10 mouse cellular contexts compared by ENCODE assay signal in the genomic region with DNA sequence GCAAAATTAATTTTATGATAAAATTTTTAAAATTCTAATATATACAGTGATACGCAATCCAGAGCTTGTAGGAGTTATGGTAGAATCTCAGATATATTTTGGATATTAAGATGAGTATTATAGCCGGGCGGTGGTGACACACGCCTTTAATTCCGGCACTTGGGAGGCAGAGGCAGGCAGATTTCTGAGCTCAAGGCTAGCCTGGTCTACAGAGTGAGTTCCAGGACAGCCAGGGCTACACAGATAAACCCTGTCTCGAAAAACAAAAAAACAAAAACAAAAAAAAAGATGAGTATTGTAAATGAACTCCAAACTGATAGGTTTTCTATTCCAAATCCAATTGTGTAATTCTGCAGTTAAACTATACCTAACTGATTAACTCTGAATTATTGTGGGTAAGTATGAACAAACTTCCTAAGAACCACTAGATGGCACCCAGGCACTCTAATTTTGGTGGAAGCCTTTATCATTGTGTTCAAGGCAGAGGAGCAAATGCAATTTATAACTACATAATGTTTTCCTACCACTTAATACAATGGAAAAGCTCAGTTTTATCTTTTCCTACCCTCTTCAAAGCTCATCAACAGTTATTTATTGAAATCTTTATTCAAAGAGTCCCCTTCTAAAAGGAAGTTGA.
DNase-seq lines count a peak whose midpoint lies in the region; ATAC-seq and TF ChIP-seq lines count a peak whose summit lies in the region.
"Had no signal": no experiment of that assay in that cellular context is flagged by ENCODE, and none has a peak within 500 bp of the region (broad histone marks: within the 10 kb centered on the region; RNA-seq: fewer than 3 reads in every experiment).

No protein-coding gene starts in this region.

- no peak overlapping the region for H3K4me3 ChIP-seq in heart, adult 2 months
- H3K4me3 ChIP-seq in heart, embryonic 10.5 days = no peak overlapping the region
- H3K4me3 ChIP-seq in E14TG2a.4 (replicated peaks; ENCODE audit: low read length) = no peak overlapping the region
- H3K4me3 ChIP-seq: erythroblast, embryonic 14.5 days had no signal

- no peak for DNase-seq in heart, adult 2 months
- DNase-seq in heart, embryonic 10.5 days (ENCODE audit: low spot score) = no peak
- DNase-seq in kidney, postnatal 14 days = peak; percentile 10
- DNase-seq in ovary, postnatal 10 days (ENCODE audit: low spot score) = no peak
- no peak for DNase-seq in urinary bladder, postnatal 10 days (ENCODE audit: low spot score)
- no peak for DNase-seq in c-Kit-positive CD71-positive TER-119-positive erythroid progenitor cells, embryonic 14.5 days (ENCODE audit: low spot score)
- DNase-seq: left cerebral cortex, postnatal 4 days had no signal

- peak; percentile 47; the same call in 1 of the 2 replicates for ATAC-seq in common myeloid progenitor, adult 5-6 weeks (replicated peaks; ENCODE audit: low read depth, poor library complexity, severe bottlenecking)

- H3K79me2 ChIP-seq in heart, adult 2 months (replicated peaks; ENCODE audit: control insufficient read depth, insufficient read depth, low read length) = no peaks in the 10 kb centered on the region

- no peak overlapping the region for H3K27ac ChIP-seq in heart, adult 2 months
- H3K27ac ChIP-seq in heart, embryonic 10.5 days = no peak overlapping the region

- TF ChIP-seq CTCF in heart, adult 2 months (IDR thresholded peaks at IDR 0.05) = peak; percentile 43
- TF ChIP-seq CTCF in E14TG2a.4 (conservative IDR thresholded peaks at IDR 0.05; ENCODE audit: low read length) = peak; percentile 17; the same call in 1 of the 2 replicates

- no peak for TF ChIP-seq EP300 in heart, adult 2 months (IDR thresholded peaks at IDR 0.05; ENCODE audit: insufficient read depth, low read depth, low read length)

- no peak overlapping the region for H3K9ac ChIP-seq in heart, adult 2 months (ENCODE audit: low read depth, low read length)

- intact Hi-C loops in heart, adult 2 months (cut with DNase I) = no loop called here

- no peaks in the 10 kb centered on the region for H3K4me1 ChIP-seq in heart, adult 2 months (ENCODE audit: control insufficient read depth, insufficient read depth, low read length)
- no peaks in the 10 kb centered on the region for H3K4me1 ChIP-seq in heart, embryonic 10.5 days
- H3K4me1 ChIP-seq in E14TG2a.4 (replicated peaks; ENCODE audit: low read depth, low read length) = no peaks in the 10 kb centered on the region; the same call in 1 of the 2 replicates

- no peaks in the 10 kb centered on the region for H3K9me3 ChIP-seq in heart, embryonic 10.5 days
- no peaks in the 10 kb centered on the region for H3K9me3 ChIP-seq in E14TG2a.4 (ENCODE audit: low read length)

- H3K27me3 ChIP-seq in heart, adult 2 months (ENCODE audit: control insufficient read depth, insufficient read depth, low read length) = no peaks in the 10 kb centered on the region
- no peaks in the 10 kb centered on the region for H3K27me3 ChIP-seq in heart, embryonic 10.5 days (ENCODE audit: insufficient read depth, poor library complexity, severe bottlenecking)
- no peaks in the 10 kb centered on the region for H3K27me3 ChIP-seq in E14TG2a.4 (ENCODE audit: insufficient read depth, low read length)

- TF ChIP-seq POLR2A in heart, adult 2 months (IDR thresholded peaks at IDR 0.05; ENCODE audit: insufficient read depth, low read depth, low read length) = no peak

- WGBS in heart, adult 2 months = 77% methylated on average over 6 of the region's 6 CpGs
- WGBS in heart, embryonic 10.5 days = 78% methylated on average over 6 of the region's 6 CpGs

- no peaks in the 10 kb centered on the region for H3K36me3 ChIP-seq in heart, adult 2 months (ENCODE audit: control insufficient read depth, insufficient read depth, low read length)
- no peaks in the 10 kb centered on the region for H3K36me3 ChIP-seq in heart, embryonic 10.5 days
- H3K36me3 ChIP-seq in E14TG2a.4 (ENCODE audit: insufficient read depth, low read length) = no peaks in the 10 kb centered on the region
